Mouse (Mus musculus) lung, adult 18-20 months (tissue): ENCODE measurements around the gene Immt.
"Not testable (repeated sequence)": the region's sequence is repeated elsewhere in the genome, so short reads cannot be mapped to it uniquely, and the experiment has no call there.

ENCODE experiments used
- DNase-seq, 2 experiments: peaks; one replicate each; pipeline ENCODE4 v3.0.0; 2022; ENCODE audit warnings: mixed read lengths in 2 of 2

Immt gene

GRCm38 (mm10) chr6:71867751-71868150 is 36.6 kb downstream of the Immt start:
- no peak for DNase-seq

- DNase-seq, result no peak
Observed at GRCm38 (mm10) chr6:71868809-71869208, 37.7 kb downstream of the Immt start.

GRCm38 (mm10) chr6:71871396-71871795 is 40.3 kb downstream of the Immt start:
- no peak for DNase-seq

GRCm38 (mm10) chr6:71877965-71878760 is 47.0 kb downstream of the Immt start:
- peak; percentile 15 for DNase-seq

GRCm38 (mm10) chr6:71893263-71893662 is 62.1 kb downstream of the Immt start:
- DNase-seq, result no peak

- DNase-seq, result no peak
Observed at GRCm38 (mm10) chr6:71907702-71908235, 76.6 kb downstream of the Immt start.

GRCm38 (mm10) chr6:71908481-71909381 is 77.6 kb downstream of the Immt start, which contains the start of the genes Ptcd3 and Polr1a:
Gene Ptcd3 (minus strand): TSS chr6:71908750.
Gene Polr1a (plus strand): TSS chr6:71909053.
- peak; percentile 87 to 91 for DNase-seq

- no peak for DNase-seq
Observed at GRCm38 (mm10) chr6:71909384-71909783, 78.3 kb downstream of the Immt start.

- DNase-seq, result no peak
Observed at GRCm38 (mm10) chr6:71909840-71910239, 78.7 kb downstream of the Immt start.

- no peak for DNase-seq
Observed at GRCm38 (mm10) chr6:71911686-71912450, 80.7 kb downstream of the Immt start.

- DNase-seq, result no peak
Observed at GRCm38 (mm10) chr6:71920752-71921151, 89.6 kb downstream of the Immt start.

GRCm38 (mm10) chr6:71925233-71925632 is 94.1 kb downstream of the Immt start:
- not testable (repeated sequence) for DNase-seq
